Mouse (Mus musculus) heart, adult 9 months (tissue): ENCODE measurements around the gene Sele.
"Not testable (repeated sequence)": the region's sequence is repeated elsewhere in the genome, so short reads cannot be mapped to it uniquely, and the experiment has no call there.

Experiments
- DNase-seq, 2 experiments: peaks; one replicate each; pipeline ENCODE4 v3.0.0; 2022; ENCODE audit warnings: low spot score in 2 of 2

Gene Sele

GRCm38 (mm10) chr1:164047934-164048333 lies at the start of gene Sele:
Sele (plus strand) TSS chr1:164048234.
- no peak for DNase-seq

- DNase-seq, result no peak
Observed at GRCm38 (mm10) chr1:164001831-164002452, 46.1 kb upstream of the Sele start.

GRCm38 (mm10) chr1:164004311-164004710 lies 43.7 kb upstream of the Sele start:
- no peak for DNase-seq

GRCm38 (mm10) chr1:164009235-164009634 lies 38.8 kb upstream of the Sele start:
- no peak for DNase-seq

- no peak for DNase-seq
Observed at GRCm38 (mm10) chr1:164014616-164015015, 33.4 kb upstream of the Sele start.

- DNase-seq, result no peak
Observed at GRCm38 (mm10) chr1:164018221-164018896, 29.7 kb upstream of the Sele start.

- no peak for DNase-seq
Observed at GRCm38 (mm10) chr1:164019789-164020188, 28.2 kb upstream of the Sele start.

GRCm38 (mm10) chr1:164020746-164021145 lies 27.3 kb upstream of the Sele start:
- DNase-seq, result not testable (repeated sequence)

- DNase-seq, result not testable (repeated sequence)
Observed at GRCm38 (mm10) chr1:164022106-164022505, 25.9 kb upstream of the Sele start.

GRCm38 (mm10) chr1:164025685-164026084 lies 22.3 kb upstream of the Sele start:
- DNase-seq, result no peak

- DNase-seq, result no peak
Observed at GRCm38 (mm10) chr1:164027416-164027815, 20.6 kb upstream of the Sele start.

GRCm38 (mm10) chr1:164040385-164041135 lies 7.5 kb upstream of the Sele start:
- DNase-seq, result no peak

GRCm38 (mm10) chr1:164043549-164043948 lies 4.5 kb upstream of the Sele start:
- peak; percentile 41 to 55 for DNase-seq

GRCm38 (mm10) chr1:164053561-164053960 lies 5.5 kb downstream of the Sele start:
- DNase-seq, result no peak

- DNase-seq, result no peak
Observed at GRCm38 (mm10) chr1:164054800-164055199, 6.8 kb downstream of the Sele start.

GRCm38 (mm10) chr1:164060071-164060470 lies 12.0 kb downstream of the Sele start:
- no peak for DNase-seq

GRCm38 (mm10) chr1:164061278-164061677 lies 13.2 kb downstream of the Sele start:
- peak in 1 of 2 experiments; percentile 5 for DNase-seq

- no peak for DNase-seq
Observed at GRCm38 (mm10) chr1:164061925-164062324, 13.9 kb downstream of the Sele start, which contains the start of gene Sell. Sell (plus strand) TSS chr1:164061982.

- DNase-seq, result no peak
Observed at GRCm38 (mm10) chr1:164062856-164063255, 14.8 kb downstream of the Sele start.

GRCm38 (mm10) chr1:164063745-164064144 lies 15.7 kb downstream of the Sele start:
- DNase-seq, result no peak

GRCm38 (mm10) chr1:164069261-164069660 lies 21.2 kb downstream of the Sele start:
- DNase-seq, result no peak

GRCm38 (mm10) chr1:164070461-164070860 lies 22.4 kb downstream of the Sele start:
- DNase-seq, result no peak

- DNase-seq, result no peak
Observed at GRCm38 (mm10) chr1:164071111-164071510, 23.1 kb downstream of the Sele start.
